Mouse (Mus musculus): ENCODE measurements around the gene Dock10.

DNA sequence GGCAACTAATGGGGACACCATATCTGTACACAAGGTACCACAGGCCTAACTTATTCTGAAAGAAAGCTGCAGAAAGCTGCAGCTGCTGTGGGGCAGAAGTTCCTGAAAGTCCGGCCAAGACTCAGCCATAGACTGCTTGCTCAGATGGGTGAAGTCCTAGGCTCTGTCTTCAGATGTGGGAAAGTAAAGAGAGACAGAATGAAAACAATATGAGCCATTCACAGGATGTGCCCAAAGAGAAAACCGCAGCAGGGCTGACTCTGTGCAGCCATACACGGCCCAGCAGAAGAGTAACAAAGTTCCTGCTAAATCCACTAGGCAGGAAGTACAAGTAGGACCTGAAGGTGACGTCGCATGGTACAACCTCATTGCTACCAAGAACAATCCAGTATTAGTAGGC, 27.7 kb downstream of the Dock10 start:
- TF ChIP-seq CTCF (IDR thresholded peaks at IDR 0.05; ENCODE audit: borderline replicate concordance, insufficient read depth, low read length), result no peak
- TF ChIP-seq POLR2A (IDR thresholded peaks at IDR 0.05; ENCODE audit: low read depth, low read length), result no peak

All from embryonic fibroblast, embryonic 13.5 days (primary cell).